Mouse (Mus musculus) heart, embryonic 12.5 days (tissue): ENCODE measurements around the gene 1700016C15Rik. TPM values are rescaled to one million over a fixed set of nuclear protein-coding genes. Genes with fewer than 3 reads are reported as not detected.

Source experiments
- polyA plus RNA-seq: library from polyadenylated mRNA; unstranded; fragments of >200 nt; fragmentation: Nextera tagmentation; extraction: Ambion mirVana; gene quantifications from 2 replicates; pipeline ENCODE4 v1.2.1, GENCODE M21; 2016

1700016C15Rik gene
- polyA plus RNA-seq, 1 experiment from 2014 or later = not detected

Other genes with a start within 250 kb of the 1700016C15Rik start
- 30.6 and 30.8 TPM in 2 replicates for gene Adss, start 66.7 kb downstream of the 1700016C15Rik start, polyA plus RNA-seq